Mouse (Mus musculus) neutrophil, adult 5-6 weeks (primary cell): ENCODE data around the gene Mprip. TPM values are rescaled to one million over a fixed set of nuclear protein-coding genes. Genes with fewer than 3 reads are reported as not detected.
A peak's percentile ranks its signal among the peaks of the same experiment; 100 is the strongest.
"Not testable (repeated sequence)": the region's sequence is repeated elsewhere in the genome, so short reads cannot be mapped to it uniquely, and the experiment has no call there.

ENCODE experiments used
- ATAC-seq: fragments of 151-379, 151-347 bp; 2 replicates; pipeline ENCODE4 v1.8.0; 2017; ENCODE audit warnings: mild to moderate bottlenecking, moderate TSS enrichment; ENCODE audit not compliant: insufficient number of reproducible peaks, poor library complexity, low FRiP score, severe bottlenecking; ENCODE audit errors: extremely low read depth
- total RNA-seq: library from RNA; stranded (forward); fragments of 200-1000 nt; gene quantifications from 2 replicates; pipeline ENCODE4 v1.2.3, GENCODE M21; 2017

Gene Mprip
- total RNA-seq, 1 experiment from 2014 or later: 72.9 TPM

- ATAC-seq: no peak
Measured at GRCm38 (mm10) chr11:59695550-59695949, 34.4 kb downstream of the Mprip start.

- no peak for ATAC-seq
Measured at GRCm38 (mm10) chr11:59697572-59697971, 36.5 kb downstream of the Mprip start.

- ATAC-seq: no peak
Measured at GRCm38 (mm10) chr11:59700787-59701186, 39.7 kb downstream of the Mprip start.

GRCm38 (mm10) chr11:59705113-59705512, 44.0 kb downstream of the Mprip start:
- ATAC-seq: no peak

GRCm38 (mm10) chr11:59707481-59707880, 46.4 kb downstream of the Mprip start:
- ATAC-seq: no peak

GRCm38 (mm10) chr11:59707931-59708611, 47.0 kb downstream of the Mprip start:
- no peak for ATAC-seq

GRCm38 (mm10) chr11:59715424-59715840, 54.3 kb downstream of the Mprip start:
- no peak for ATAC-seq

- no peak for ATAC-seq
Measured at GRCm38 (mm10) chr11:59717801-59718291, 56.7 kb downstream of the Mprip start.

- ATAC-seq: no peak
Measured at GRCm38 (mm10) chr11:59719185-59719584, 58.1 kb downstream of the Mprip start.

GRCm38 (mm10) chr11:59721385-59721784, 60.3 kb downstream of the Mprip start:
- no peak for ATAC-seq

GRCm38 (mm10) chr11:59727204-59727603, 66.1 kb downstream of the Mprip start:
- ATAC-seq: no peak

- no peak for ATAC-seq
Measured at GRCm38 (mm10) chr11:59731821-59732220, 70.7 kb downstream of the Mprip start.

- ATAC-seq: no peak
Measured at GRCm38 (mm10) chr11:59732407-59733066, 71.4 kb downstream of the Mprip start.

GRCm38 (mm10) chr11:59733600-59733999, 72.5 kb downstream of the Mprip start:
- not testable (repeated sequence) for ATAC-seq

- no peak for ATAC-seq
Measured at GRCm38 (mm10) chr11:59734335-59734734, 73.2 kb downstream of the Mprip start.

GRCm38 (mm10) chr11:59735938-59736337, 74.8 kb downstream of the Mprip start:
- ATAC-seq: not testable (repeated sequence)

GRCm38 (mm10) chr11:59737250-59737649, 76.1 kb downstream of the Mprip start:
- ATAC-seq: no peak

- ATAC-seq: peak; percentile 69
Measured at GRCm38 (mm10) chr11:59739996-59740395, 78.9 kb downstream of the Mprip start.

- ATAC-seq: no peak
Measured at GRCm38 (mm10) chr11:59741915-59742314, 80.8 kb downstream of the Mprip start.

- ATAC-seq: no peak
Measured at GRCm38 (mm10) chr11:59743307-59743706, 82.2 kb downstream of the Mprip start.
